Mouse (Mus musculus): ENCODE measurements around the gene Smpd1. TPM values are rescaled to one million over a fixed set of nuclear protein-coding genes. Genes with fewer than 3 reads are reported as not detected.

The Smpd1 gene
- polyA plus RNA-seq, 1 experiment from 2014 or later, result 79.9 TPM

DNA sequence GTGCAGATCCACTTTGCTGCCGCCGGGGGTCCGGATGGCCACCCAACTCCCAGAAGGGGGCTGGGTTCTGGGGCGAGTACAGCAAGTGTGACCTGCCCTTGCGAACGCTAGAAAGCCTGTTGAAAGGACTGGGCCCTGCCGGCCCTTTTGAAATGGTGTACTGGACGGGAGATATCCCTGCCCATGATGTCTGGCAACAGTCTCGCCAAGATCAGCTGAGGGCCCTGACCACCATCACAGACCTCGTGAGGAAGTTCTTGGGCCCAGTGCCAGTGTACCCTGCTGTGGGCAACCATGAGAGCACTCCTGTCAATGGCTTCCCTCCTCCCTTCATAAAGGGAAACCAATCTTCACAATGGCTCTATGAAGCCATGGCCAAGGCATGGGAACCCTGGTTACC lies 1.4 kb downstream of the Smpd1 start:
- Histone ChIP-seq H3K4me2 (ENCODE audit: low read length) (peak overlapping the region; percentile 82; the same call in 1 of the 2 replicates), H3K9ac (ENCODE audit: low read length) (no peak overlapping the region), H3K27ac (ENCODE audit: low read depth, low read length) (no peak overlapping the region), H3K4me3 (ENCODE audit: low read depth, low read length) (no peak overlapping the region), H3K27me3 (replicated peaks; ENCODE audit: control insufficient read depth, insufficient read depth, low read length) (no peaks in the 10 kb centered on the region), H3K9me3 (replicated peaks; ENCODE audit: control insufficient read depth, low read length) (no peaks in the 10 kb centered on the region), H3K4me1 (ENCODE audit: control insufficient read depth, insufficient read depth, low read length) (peaks cover 12% of the 10 kb centered on the region), H3K36me3 (ENCODE audit: control insufficient read depth, insufficient read depth, low read length) (peaks cover 31% of the 10 kb centered on the region)
- no peak for ATAC-seq
- DNase-seq (ENCODE audit: low spot score), result no peak
- WGBS, result 79% methylated on average over 10 of the region's 10 CpGs

DNA sequence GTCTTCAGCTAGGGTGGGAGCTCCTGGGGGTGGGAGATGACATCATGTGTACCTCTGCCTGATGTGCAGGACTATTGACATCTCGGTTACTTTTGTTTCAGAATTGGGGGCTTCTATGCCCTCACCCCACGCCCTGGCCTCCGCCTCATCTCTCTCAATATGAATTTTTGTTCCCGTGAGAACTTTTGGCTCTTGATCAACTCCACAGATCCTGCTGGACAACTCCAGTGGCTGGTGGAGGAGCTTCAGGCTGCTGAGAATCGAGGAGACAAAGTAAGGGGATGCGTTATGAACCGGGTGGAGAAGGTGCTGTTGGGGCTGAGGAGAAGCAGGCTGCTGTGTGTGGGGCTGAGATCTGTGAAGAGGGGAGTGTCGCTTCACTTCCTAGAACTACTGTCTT lies 2.2 kb downstream of the Smpd1 start:
- ATAC-seq (no peak), DNase-seq (ENCODE audit: low spot score) (no peak)
- no peaks in the 10 kb centered on the region for H3K9me3 ChIP-seq (replicated peaks; ENCODE audit: control insufficient read depth, low read length)
- H3K36me3 ChIP-seq (ENCODE audit: control insufficient read depth, insufficient read depth, low read length), result peaks cover 37% of the 10 kb centered on the region
- no peak overlapping the region for H3K9ac ChIP-seq (ENCODE audit: low read length)
- H3K4me3 ChIP-seq (ENCODE audit: low read depth, low read length), result no peak overlapping the region
- H3K4me1 ChIP-seq (ENCODE audit: control insufficient read depth, insufficient read depth, low read length), result peaks cover 12% of the 10 kb centered on the region
- 86% methylated on average over 8 of the region's 8 CpGs for WGBS
- no peak overlapping the region for H3K27ac ChIP-seq (ENCODE audit: low read depth, low read length)
- H3K27me3 ChIP-seq (replicated peaks; ENCODE audit: control insufficient read depth, insufficient read depth, low read length), result no peaks in the 10 kb centered on the region
- no peak overlapping the region for H3K4me2 ChIP-seq (ENCODE audit: low read length)

DNA sequence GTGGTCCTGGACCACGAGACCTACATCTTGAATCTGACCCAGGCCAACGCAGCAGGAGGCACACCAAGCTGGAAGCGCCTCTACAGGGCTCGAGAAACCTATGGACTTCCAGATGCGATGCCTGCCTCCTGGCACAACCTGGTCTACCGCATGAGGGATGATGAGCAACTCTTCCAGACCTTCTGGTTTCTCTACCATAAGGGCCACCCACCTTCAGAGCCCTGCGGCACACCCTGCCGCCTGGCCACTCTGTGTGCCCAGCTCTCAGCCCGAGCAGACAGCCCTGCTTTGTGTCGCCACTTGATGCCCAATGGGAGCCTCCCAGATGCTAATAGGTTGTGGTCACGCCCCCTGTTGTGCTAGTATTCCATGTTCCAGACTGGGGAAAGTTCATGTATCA lies 3.5 kb downstream of the Smpd1 start:
- Histone ChIP-seq H3K27me3 (replicated peaks; ENCODE audit: control insufficient read depth, insufficient read depth, low read length) (no peaks in the 10 kb centered on the region), H3K9me3 (replicated peaks; ENCODE audit: control insufficient read depth, low read length) (no peaks in the 10 kb centered on the region), H3K4me3 (ENCODE audit: low read depth, low read length) (no peak overlapping the region), H3K27ac (ENCODE audit: low read depth, low read length) (no peak overlapping the region), H3K4me2 (ENCODE audit: low read length) (no peak overlapping the region), H3K9ac (ENCODE audit: low read length) (no peak overlapping the region), H3K4me1 (ENCODE audit: control insufficient read depth, insufficient read depth, low read length) (peaks cover 12% of the 10 kb centered on the region), H3K36me3 (ENCODE audit: control insufficient read depth, insufficient read depth, low read length) (peaks cover 49% of the 10 kb centered on the region)
- WGBS, result 76% methylated on average over 11 of the region's 11 CpGs
- DNase-seq (ENCODE audit: low spot score), result no peak
- ATAC-seq, result no peak

DNA sequence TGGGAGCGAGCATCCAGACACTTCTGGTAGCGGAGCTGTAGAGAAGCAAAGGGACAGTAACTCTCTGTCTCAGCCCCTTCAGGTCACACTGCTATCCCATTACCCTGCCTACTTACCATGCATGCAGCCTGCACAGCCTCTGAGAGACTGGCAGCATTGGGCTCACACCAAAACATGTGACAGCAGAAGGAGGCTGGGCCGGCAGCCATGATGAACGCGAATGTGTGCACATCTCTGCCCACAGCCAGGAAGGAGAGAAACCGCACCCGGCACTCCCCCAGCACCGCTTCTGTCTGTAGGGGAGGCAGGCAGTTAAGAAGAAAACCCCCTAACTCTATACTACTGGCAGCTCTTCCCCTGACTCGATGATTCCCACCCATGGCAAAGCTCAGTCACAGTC lies 4.9 kb downstream of the Smpd1 start:
- H3K4me1 ChIP-seq (ENCODE audit: control insufficient read depth, insufficient read depth, low read length), result peaks cover 12% of the 10 kb centered on the region
- no peaks in the 10 kb centered on the region for H3K9me3 ChIP-seq (replicated peaks; ENCODE audit: control insufficient read depth, low read length)
- DNase-seq (ENCODE audit: low spot score), result no peak
- H3K4me2 ChIP-seq (ENCODE audit: low read length), result no peak overlapping the region
- peaks cover 60% of the 10 kb centered on the region for H3K36me3 ChIP-seq (ENCODE audit: control insufficient read depth, insufficient read depth, low read length)
- WGBS, result 88% methylated on average over 9 of the region's 9 CpGs
- no peaks in the 10 kb centered on the region for H3K27me3 ChIP-seq (replicated peaks; ENCODE audit: control insufficient read depth, insufficient read depth, low read length)
- ATAC-seq, result no peak
- no peak overlapping the region for H3K4me3 ChIP-seq (ENCODE audit: low read depth, low read length)
- H3K9ac ChIP-seq (ENCODE audit: low read length), result no peak overlapping the region
- no peak overlapping the region for H3K27ac ChIP-seq (ENCODE audit: low read depth, low read length)

DNA sequence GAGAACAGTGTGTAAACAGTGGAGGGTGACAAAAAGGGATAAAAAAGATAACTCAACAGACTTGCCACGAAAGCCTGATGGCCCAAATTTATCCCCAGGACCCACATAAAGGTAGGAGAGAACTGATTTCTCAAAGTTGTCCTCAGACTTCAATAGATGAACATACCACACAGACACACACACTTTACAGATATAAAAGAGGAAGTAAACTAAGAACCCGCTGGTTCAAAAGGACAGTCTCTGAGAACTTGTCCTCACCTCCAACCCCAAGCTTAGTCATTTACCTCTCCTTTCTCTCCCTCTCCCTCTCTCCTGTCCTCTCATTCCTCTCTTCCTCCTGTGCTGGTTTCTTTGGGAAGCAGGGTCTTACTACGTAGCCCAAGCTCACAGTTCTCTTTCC lies 8.2 kb downstream of the Smpd1 start:
- Histone ChIP-seq H3K9me3 (replicated peaks; ENCODE audit: control insufficient read depth, low read length) (no peaks in the 10 kb centered on the region), H3K4me2 (ENCODE audit: low read length) (no peak overlapping the region), H3K36me3 (ENCODE audit: control insufficient read depth, insufficient read depth, low read length) (peaks cover 91% of the 10 kb centered on the region), H3K4me1 (ENCODE audit: control insufficient read depth, insufficient read depth, low read length) (no peaks in the 10 kb centered on the region), H3K9ac (ENCODE audit: low read length) (no peak overlapping the region), H3K27me3 (replicated peaks; ENCODE audit: control insufficient read depth, insufficient read depth, low read length) (no peaks in the 10 kb centered on the region), H3K27ac (ENCODE audit: low read depth, low read length) (no peak overlapping the region), H3K4me3 (ENCODE audit: low read depth, low read length) (no peak overlapping the region)
- ATAC-seq (no peak), DNase-seq (ENCODE audit: low spot score) (no peak)
- 93% methylated on average over 3 of the region's 3 CpGs for WGBS

DNA sequence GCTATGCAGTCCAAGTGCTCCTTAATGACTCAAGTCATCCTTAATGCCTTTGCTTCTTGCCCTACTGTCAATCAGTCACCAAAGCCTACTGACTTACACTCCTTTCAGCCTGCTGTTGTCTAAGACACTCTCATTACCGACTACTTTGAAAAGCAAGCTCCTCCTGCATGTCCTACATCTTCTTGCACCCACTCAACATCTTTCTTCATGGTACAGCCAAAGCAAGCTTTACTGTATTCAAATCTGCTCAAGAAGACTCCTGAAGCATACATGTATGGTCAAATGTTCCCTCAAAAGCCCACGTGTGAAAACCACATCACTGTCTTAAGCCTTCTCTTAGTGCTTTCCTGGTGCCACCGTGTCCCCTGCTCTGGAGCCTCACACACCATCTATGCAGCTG lies 9.2 kb downstream of the Smpd1 start:
- Histone ChIP-seq H3K4me2 (ENCODE audit: low read length) (no peak overlapping the region), H3K4me1 (ENCODE audit: control insufficient read depth, insufficient read depth, low read length) (no peaks in the 10 kb centered on the region; the same call in 1 of the 2 replicates), H3K27ac (ENCODE audit: low read depth, low read length) (no peak overlapping the region), H3K36me3 (ENCODE audit: control insufficient read depth, insufficient read depth, low read length) (peaks cover 85% of the 10 kb centered on the region), H3K9ac (ENCODE audit: low read length) (no peak overlapping the region), H3K9me3 (replicated peaks; ENCODE audit: control insufficient read depth, low read length) (no peaks in the 10 kb centered on the region), H3K4me3 (ENCODE audit: low read depth, low read length) (no peak overlapping the region), H3K27me3 (replicated peaks; ENCODE audit: control insufficient read depth, insufficient read depth, low read length) (no peaks in the 10 kb centered on the region)
- ATAC-seq, result no peak
- 92% methylated on average over 3 of the region's 3 CpGs for WGBS
- no peak for DNase-seq (ENCODE audit: low spot score)

DNA sequence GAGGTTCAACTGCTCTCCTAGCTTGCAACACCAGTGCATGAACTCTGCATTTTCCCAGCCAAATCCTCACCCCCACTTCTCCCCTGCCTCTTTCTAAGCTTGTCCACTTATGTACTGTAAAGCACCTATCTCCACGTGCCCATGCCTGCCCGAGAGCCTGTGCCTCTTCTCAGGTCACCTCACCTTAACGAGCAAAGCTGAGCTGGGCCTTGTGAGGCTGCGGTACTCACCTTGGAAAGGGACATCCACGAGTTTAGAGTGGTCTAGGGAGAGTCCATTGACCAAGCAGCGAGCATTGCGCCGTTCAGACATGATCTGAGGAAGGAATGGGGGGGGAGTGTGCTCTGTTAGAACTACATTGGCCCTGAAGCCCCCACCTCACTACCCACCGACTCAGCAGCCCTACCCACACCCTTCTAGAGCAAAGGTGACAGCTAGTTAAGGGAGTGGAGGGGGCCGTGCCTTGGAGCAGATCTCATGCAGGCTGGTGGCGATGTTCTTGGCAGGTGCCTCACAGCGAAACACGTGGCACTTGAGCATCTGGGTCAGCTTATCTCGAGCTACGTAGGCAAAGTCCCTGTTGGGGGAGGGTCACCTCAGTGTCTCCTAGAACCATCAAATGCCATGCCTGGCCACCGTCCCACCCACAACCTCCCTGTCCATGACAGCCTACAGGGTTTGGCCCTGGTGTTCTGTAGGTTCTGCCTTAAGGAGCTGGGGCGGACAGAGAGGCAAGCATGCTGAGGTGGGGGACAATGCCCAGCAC lies 11.1 kb downstream of the Smpd1 start:
- DNase-seq (ENCODE audit: low spot score), result no peak
- Histone ChIP-seq H3K36me3 (ENCODE audit: control insufficient read depth, insufficient read depth, low read length) (peaks cover 67% of the 10 kb centered on the region), H3K4me3 (ENCODE audit: low read depth, low read length) (no peak overlapping the region), H3K27me3 (replicated peaks; ENCODE audit: control insufficient read depth, insufficient read depth, low read length) (no peaks in the 10 kb centered on the region), H3K9me3 (replicated peaks; ENCODE audit: control insufficient read depth, low read length) (no peaks in the 10 kb centered on the region), H3K4me2 (ENCODE audit: low read length) (no peak overlapping the region), H3K27ac (ENCODE audit: low read depth, low read length) (no peak overlapping the region), H3K4me1 (ENCODE audit: control insufficient read depth, insufficient read depth, low read length) (peaks cover 19% of the 10 kb centered on the region), H3K9ac (ENCODE audit: low read length) (no peak overlapping the region)
- no peak for ATAC-seq
- WGBS, result 86% methylated on average over 17 of the region's 17 CpGs

DNA sequence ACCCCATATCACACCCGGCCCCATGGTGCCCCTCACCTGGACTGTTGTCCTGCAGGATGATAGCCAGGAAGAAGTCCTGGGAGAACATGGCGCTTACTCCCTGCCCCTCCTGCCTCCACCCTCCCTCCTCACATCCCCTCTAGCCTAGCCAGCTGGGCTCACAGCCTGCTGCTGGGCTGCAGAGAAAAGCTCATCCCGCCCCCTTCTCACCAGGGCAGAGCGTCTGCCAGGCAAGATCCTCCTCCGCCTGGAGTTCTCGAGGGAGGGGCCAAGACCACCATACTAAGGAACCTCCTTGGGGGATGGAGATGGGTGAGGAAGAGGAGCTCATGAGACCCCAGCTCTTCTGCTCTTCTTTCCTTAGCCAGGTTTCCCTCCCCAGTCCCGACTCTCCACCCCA lies 14.4 kb downstream of the Smpd1 start:
- Histone ChIP-seq H3K27ac (ENCODE audit: low read depth, low read length) (peak overlapping the region; percentile 90), H3K4me3 (ENCODE audit: low read depth, low read length) (peak overlapping the region; percentile 14), H3K9me3 (replicated peaks; ENCODE audit: control insufficient read depth, low read length) (no peaks in the 10 kb centered on the region), H3K27me3 (replicated peaks; ENCODE audit: control insufficient read depth, insufficient read depth, low read length) (no peaks in the 10 kb centered on the region), H3K4me2 (ENCODE audit: low read length) (peak overlapping the region; percentile 46), H3K4me1 (ENCODE audit: control insufficient read depth, insufficient read depth, low read length) (peaks cover 29% of the 10 kb centered on the region), H3K9ac (ENCODE audit: low read length) (peak overlapping the region; percentile 43), H3K36me3 (ENCODE audit: control insufficient read depth, insufficient read depth, low read length) (peaks cover 56% of the 10 kb centered on the region)
- 6% methylated on average over 7 of the region's 7 CpGs for WGBS
- ATAC-seq (peak; percentile 74), DNase-seq (ENCODE audit: low spot score) (peak; percentile 71)

DNA sequence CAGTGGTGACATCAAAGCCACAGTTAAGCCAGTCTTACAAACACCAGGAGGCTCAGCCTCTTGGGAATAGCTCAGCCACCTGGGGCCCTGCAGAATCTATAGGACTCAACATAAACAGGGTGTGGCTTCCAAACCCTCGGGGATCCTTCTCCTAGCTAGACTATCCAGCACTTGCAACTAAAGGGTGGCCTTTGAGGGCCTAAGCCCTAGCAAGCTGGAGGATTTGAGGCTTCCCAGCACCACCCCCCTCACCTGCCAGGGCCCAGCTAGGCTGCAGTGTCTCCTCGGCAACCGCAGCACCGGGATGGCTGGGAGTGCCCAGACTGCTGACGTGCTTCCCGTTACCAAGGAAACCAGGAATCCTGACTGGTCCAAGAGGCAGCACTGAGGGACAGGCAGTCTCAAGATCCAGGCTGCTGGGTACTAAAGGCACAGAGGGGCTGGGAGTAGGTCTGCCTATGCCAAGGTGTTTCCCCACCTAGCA lies 14.9 kb downstream of the Smpd1 start:
- no peaks in the 10 kb centered on the region for H3K9me3 ChIP-seq (replicated peaks; ENCODE audit: control insufficient read depth, low read length)
- DNase-seq (ENCODE audit: low spot score) (peak; percentile 90), ATAC-seq (peak; percentile 91)
- peaks cover 29% of the 10 kb centered on the region for H3K4me1 ChIP-seq (ENCODE audit: control insufficient read depth, insufficient read depth, low read length)
- WGBS, result 0% methylated on average over 6 of the region's 6 CpGs
- H3K4me2 ChIP-seq (ENCODE audit: low read length), result peak overlapping the region; percentile 46
- H3K36me3 ChIP-seq (ENCODE audit: control insufficient read depth, insufficient read depth, low read length), result peaks cover 57% of the 10 kb centered on the region
- H3K27me3 ChIP-seq (replicated peaks; ENCODE audit: control insufficient read depth, insufficient read depth, low read length), result no peaks in the 10 kb centered on the region
- H3K4me3 ChIP-seq (ENCODE audit: low read depth, low read length), result peak overlapping the region; percentile 14
- peak overlapping the region; percentile 43 for H3K9ac ChIP-seq (ENCODE audit: low read length)
- peak overlapping the region; percentile 90 for H3K27ac ChIP-seq (ENCODE audit: low read depth, low read length)

Measured in forebrain, embryonic 14.5 days (tissue).